Comparison of ENCODE assay signal across 8 mouse cellular contexts in genomic region chr15:84053859-84054258, GRCm38 (mm10). TPM values are rescaled to one million over a fixed set of nuclear protein-coding genes. Genes with fewer than 3 reads are reported as not detected.
DNase-seq lines count a peak whose midpoint lies in the region; ATAC-seq and TF ChIP-seq lines count a peak whose summit lies in the region.

No protein-coding gene starts in this region.

- TF ChIP-seq POLR2A in spleen, adult 2 months (IDR thresholded peaks at IDR 0.05; ENCODE audit: low read depth, low read length) = no peak

- no peak overlapping the region for H3K27ac ChIP-seq in spleen, adult 2 months (ENCODE audit: insufficient read depth, low read length)
- H3K27ac ChIP-seq in hindbrain, embryonic 10.5 days = no peak overlapping the region; the same call in 1 of the 2 replicates
- H3K27ac ChIP-seq in left cerebral cortex, adult 2 months = 0 out of 2 replicates have a peak overlapping the region, but pooled peaks have one; percentile 32
- no peak overlapping the region for H3K27ac ChIP-seq in midbrain, embryonic 11.5 days (ENCODE audit: low read depth, low read length)
- H3K27ac ChIP-seq in stomach, embryonic 16.5 days (ENCODE audit: low read length) = no peak overlapping the region

- H3K4me1 ChIP-seq in spleen, adult 2 months (ENCODE audit: control insufficient read depth, insufficient read depth, insufficient read length) = no peaks in the 10 kb centered on the region
- peaks cover 14% of the 10 kb centered on the region; the same call in 1 of the 2 replicates for H3K4me1 ChIP-seq in hindbrain, embryonic 10.5 days (replicated peaks)
- no peaks in the 10 kb centered on the region for H3K4me1 ChIP-seq in midbrain, embryonic 11.5 days (ENCODE audit: control insufficient read depth, insufficient read depth, low read length)
- H3K4me1 ChIP-seq in stomach, embryonic 16.5 days (ENCODE audit: control insufficient read depth, insufficient read depth, low read length) = no peaks in the 10 kb centered on the region

- no peak overlapping the region for H3K4me2 ChIP-seq in midbrain, embryonic 11.5 days
- no peak overlapping the region for H3K4me2 ChIP-seq in stomach, embryonic 16.5 days (ENCODE audit: low read depth, low read length)

- no peak overlapping the region for H3K4me3 ChIP-seq in spleen, adult 2 months (ENCODE audit: extremely low read depth, insufficient read depth, insufficient read length)
- no peak overlapping the region for H3K4me3 ChIP-seq in hindbrain, embryonic 10.5 days
- no peak overlapping the region for H3K4me3 ChIP-seq in left cerebral cortex, adult 2 months
- no peak overlapping the region for H3K4me3 ChIP-seq in midbrain, embryonic 11.5 days (ENCODE audit: low read depth, low read length)
- H3K4me3 ChIP-seq in stomach, embryonic 16.5 days (replicated peaks; ENCODE audit: low read length) = no peak overlapping the region

- 45% methylated on average over 9 of the region's 9 CpGs for WGBS in spleen, adult 2 months
- 45% methylated on average over 9 of the region's 9 CpGs for WGBS in hindbrain, embryonic 10.5 days
- 41% methylated on average over 9 of the region's 9 CpGs for WGBS in midbrain, embryonic 11.5 days
- WGBS in stomach, embryonic 16.5 days = 37% methylated on average over 9 of the region's 9 CpGs

- H3K9me3 ChIP-seq in hindbrain, embryonic 10.5 days = no peaks in the 10 kb centered on the region
- no peaks in the 10 kb centered on the region for H3K9me3 ChIP-seq in midbrain, embryonic 11.5 days (ENCODE audit: control insufficient read depth, low read length)
- H3K9me3 ChIP-seq in stomach, embryonic 16.5 days (replicated peaks; ENCODE audit: control insufficient read depth, low read length) = no peaks in the 10 kb centered on the region

- no peak overlapping the region for H3K9ac ChIP-seq in midbrain, embryonic 11.5 days (ENCODE audit: low read length)
- H3K9ac ChIP-seq in stomach, embryonic 16.5 days (ENCODE audit: low read length) = no peak overlapping the region

- peak in 1 of 2 experiments; percentile 21 for DNase-seq in spleen, adult 2 months (ENCODE audit: low read depth in 1 of 2, low spot score in 2 of 2)
- no peak for DNase-seq in spleen, adult 12 weeks (ENCODE audit: low spot score)
- peak; percentile 77 for DNase-seq in cerebellum, adult 9-10 months
- peak; percentile 80 for DNase-seq in hindbrain, embryonic 10.5 days (ENCODE audit: low spot score)
- DNase-seq in left cerebral cortex, adult 2 months (ENCODE audit: extremely low spot score in 1 of 2, low spot score in 2 of 2) = peak; percentile 80 to 90
- peak; percentile 98 for DNase-seq in midbrain, embryonic 11.5 days (ENCODE audit: low spot score, missing footprints)

- peak; percentile 90 for ATAC-seq in frontal cortex, adult (ENCODE audit: low TSS enrichment)
- ATAC-seq in midbrain, embryonic 11.5 days (ENCODE audit: low FRiP score) = 0 out of 2 replicates have a peak, but pooled peaks have one; percentile 55
- ATAC-seq in stomach, embryonic 16.5 days (ENCODE audit: insufficient read depth, low FRiP score) = peak; percentile 71; the same call in 1 of the 2 replicates

- intact Hi-C loops in left cerebral cortex, adult 2 months (cut with DNase I) = loop anchor here (1.0 to 10.0 kb wide), 7 partner anchors 67 to 419 kb away; partner anchors contain the start of gene Mpped1

- TF ChIP-seq CTCF in spleen, adult 2 months (IDR thresholded peaks at IDR 0.05; ENCODE audit: extremely low read depth, insufficient read depth, insufficient read length, insufficient replicate concordance) = peak; percentile 55; the same call in 1 of the 2 replicates
- peak; percentile 94 for TF ChIP-seq CTCF in left cerebral cortex, adult 2 months (IDR thresholded peaks at IDR 0.05)

- no peaks in the 10 kb centered on the region for H3K27me3 ChIP-seq in spleen, adult 2 months (ENCODE audit: control insufficient read depth, insufficient read depth, low read length)
- peaks cover 11% of the 10 kb centered on the region; the same call in 1 of the 2 replicates for H3K27me3 ChIP-seq in hindbrain, embryonic 10.5 days (ENCODE audit: insufficient read depth, poor library complexity, severe bottlenecking)
- H3K27me3 ChIP-seq in midbrain, embryonic 11.5 days (ENCODE audit: control insufficient read depth, insufficient read depth, low read length) = no peaks in the 10 kb centered on the region
- H3K27me3 ChIP-seq in stomach, embryonic 16.5 days (ENCODE audit: control insufficient read depth, insufficient read depth, low read length) = peaks cover 7% of the 10 kb centered on the region; the same call in 1 of the 2 replicates

- H3K36me3 ChIP-seq in spleen, adult 2 months (ENCODE audit: control insufficient read depth, insufficient read depth, low read length) = no peaks in the 10 kb centered on the region
- no peaks in the 10 kb centered on the region for H3K36me3 ChIP-seq in hindbrain, embryonic 10.5 days
- H3K36me3 ChIP-seq in midbrain, embryonic 11.5 days (ENCODE audit: control insufficient read depth, insufficient read depth, low read length) = no peaks in the 10 kb centered on the region
- H3K36me3 ChIP-seq in stomach, embryonic 16.5 days (ENCODE audit: control insufficient read depth, insufficient read depth, low read length) = no peaks in the 10 kb centered on the region

RNA-seq across cellular contexts. Expression of gene Efcab6, which starts 11.3 kb away (rescaled TPM):
- polyA plus RNA-seq in spleen, adult 2 months (2012; rRNA removed) = not detected in 2 replicates
- polyA plus RNA-seq in hindbrain, embryonic 10.5 days (2016; fragmentation: Nextera tagmentation; extraction: Ambion mirVana) = 0.22 and 0.32 TPM in 2 replicates
- 10 to 100 TPM; 16.7 to 17.5 TPM for total RNA-seq in left cerebral cortex, adult 2 months (2021)
- polyA plus RNA-seq in midbrain, embryonic 11.5 days (2014; fragmentation: Nextera tagmentation; extraction: Ambion mirVana) = 0.29 TPM in 1 of 2 replicates, not detected in the other
- polyA plus RNA-seq in stomach, embryonic 16.5 days (2015; fragmentation: Nextera tagmentation; extraction: Ambion mirVana) = 0.21 and 0.70 TPM in 2 replicates

RNA-seq across cellular contexts. Expression of gene Sult4a1, which starts 51.7 kb away (rescaled TPM):
- polyA plus RNA-seq in spleen, adult 2 months (2012; rRNA removed) = 0.29 and 0.32 TPM in 2 replicates
- 12.0 and 14.8 TPM in 2 replicates for polyA plus RNA-seq in hindbrain, embryonic 10.5 days (2016; fragmentation: Nextera tagmentation; extraction: Ambion mirVana)
- total RNA-seq in left cerebral cortex, adult 2 months (2021) = 100 to 1,000 TPM; 434 to 449 TPM
- polyA plus RNA-seq in midbrain, embryonic 11.5 days (2014; fragmentation: Nextera tagmentation; extraction: Ambion mirVana) = 8.7 and 8.9 TPM in 2 replicates
- 4.0 and 5.2 TPM in 2 replicates for polyA plus RNA-seq in stomach, embryonic 16.5 days (2015; fragmentation: Nextera tagmentation; extraction: Ambion mirVana)
